Mouse (Mus musculus) C2C12 (cell line): ENCODE results near the gene Pcdh19. TPM values are rescaled to one million over a fixed set of nuclear protein-coding genes. Genes with fewer than 3 reads are reported as not detected.

Experiments
- H3K27me3 ChIP-seq: one replicate; pipeline ENCODE4 v1.6.1; 2011; ENCODE audit not compliant: control insufficient read depth, insufficient read depth, insufficient read length
- H3K36me3 ChIP-seq: one replicate; pipeline ENCODE4 v1.6.1; 2011; ENCODE audit not compliant: control insufficient read depth, insufficient read depth
- H3K4me3 ChIP-seq: one replicate; pipeline ENCODE4 v1.5.1; 2011; ENCODE audit warnings: mild to moderate bottlenecking, control low read depth; ENCODE audit not compliant: poor library complexity, insufficient read depth, severe bottlenecking
- H3K79me2 ChIP-seq: one replicate; pipeline ENCODE4 v1.6.1; 2011; ENCODE audit not compliant: control insufficient read depth, insufficient read depth
- H3K79me3 ChIP-seq: one replicate; pipeline ENCODE4 v1.6.1; 2011; ENCODE audit warnings: low read depth, control low read depth
- H3ac ChIP-seq: one replicate; pipeline ENCODE3; 2011; ENCODE audit warnings: low read depth; ENCODE audit not compliant: control insufficient read depth, insufficient read length
- CEBPB ChIP-seq: IDR thresholded peaks from one replicate; pipeline ENCODE4 v1.6.1; 2011; ENCODE audit warnings: low read depth, mild to moderate bottlenecking, control low read depth, moderate library complexity
- CTCF ChIP-seq: IDR thresholded peaks from one replicate; pipeline ENCODE4 v1.5.1; 2011; ENCODE audit not compliant: control insufficient read depth, insufficient read depth, insufficient read length
- FOSL1 ChIP-seq: IDR thresholded peaks from one replicate; pipeline ENCODE4 v1.8.0; 2011; ENCODE audit warnings: mild to moderate bottlenecking, low read length; ENCODE audit not compliant: poor library complexity, insufficient read depth, severe bottlenecking
- MAX ChIP-seq: IDR thresholded peaks from one replicate; pipeline ENCODE4 v1.6.1; 2011; ENCODE audit warnings: mild to moderate bottlenecking, control low read depth
- MYOD1 ChIP-seq: IDR thresholded peaks from one replicate; pipeline ENCODE4 v1.6.1; 2011; ENCODE audit warnings: low read depth; ENCODE audit not compliant: control insufficient read depth, insufficient read length
- MYOG ChIP-seq: IDR thresholded peaks from one replicate; pipeline ENCODE4 v1.6.1; 2011; ENCODE audit not compliant: control insufficient read depth, insufficient read length; ENCODE audit errors: extremely low read depth
- USF1 ChIP-seq: IDR thresholded peaks from one replicate; pipeline ENCODE4 v1.6.1; 2011; ENCODE audit warnings: low read depth, mild to moderate bottlenecking, control low read depth, moderate library complexity
- polyA plus RNA-seq: library from polyadenylated mRNA; unstranded; fragments of >200 nt; fragmentation: generic; extraction: Trizol; gene quantifications from one replicate; pipeline ENCODE4 v1.2.1, GENCODE M21; 2012; ENCODE audit warnings: missing spikeins

Pcdh19 gene
- polyA plus RNA-seq, 1 experiment, result 8.8 TPM

- peaks cover 9% of the 10 kb centered on the region for H3K36me3 ChIP-seq
- H3K79me3 ChIP-seq, result peaks cover 22% of the 10 kb centered on the region
- H3ac ChIP-seq, result peak overlapping the region; percentile 74
- no peak for TF ChIP-seq CEBPB
- no peak for TF ChIP-seq MAX
- no peak for TF ChIP-seq FOSL1
- TF ChIP-seq USF1, result no peak
- no peak for TF ChIP-seq CTCF
- no peak for TF ChIP-seq MYOD1
- TF ChIP-seq MYOG, result no peak
- peak overlapping the region; percentile 11 for H3K4me3 ChIP-seq
- H3K27me3 ChIP-seq, result no peaks in the 10 kb centered on the region
- H3K79me2 ChIP-seq, result peaks cover 40% of the 10 kb centered on the region
These were observed 926 bp upstream of the Pcdh19 start for GRCm38 (mm10) chrX:133689576-133690250.

- Histone ChIP-seq H3K4me3 (peak overlapping the region; percentile 44), H3K27me3 (no peaks in the 10 kb centered on the region), H3ac (peak overlapping the region; percentile 76), H3K36me3 (peaks cover 9% of the 10 kb centered on the region), H3K79me2 (peaks cover 56% of the 10 kb centered on the region), H3K79me3 (peaks cover 35% of the 10 kb centered on the region)
- no peak for TF ChIP-seq MYOD1
- no peak for TF ChIP-seq MYOG
- no peak for TF ChIP-seq CTCF
- no peak for TF ChIP-seq CEBPB
- TF ChIP-seq FOSL1, result no peak
- no peak for TF ChIP-seq MAX
- TF ChIP-seq USF1, result no peak
These were observed 631 bp downstream of the Pcdh19 start for GRCm38 (mm10) chrX:133688156-133688555.

GRCm38 (mm10) chrX:133687666-133688151 lies 1.1 kb downstream of the Pcdh19 start:
- H3ac ChIP-seq, result peak overlapping the region; percentile 80
- no peaks in the 10 kb centered on the region for H3K27me3 ChIP-seq
- H3K36me3 ChIP-seq, result peaks cover 9% of the 10 kb centered on the region
- peaks cover 40% of the 10 kb centered on the region for H3K79me3 ChIP-seq
- TF ChIP-seq MAX (no peak), CTCF (no peak), MYOD1 (no peak), CEBPB (no peak), USF1 (no peak)
- peak overlapping the region; percentile 44 for H3K4me3 ChIP-seq
- peaks cover 60% of the 10 kb centered on the region for H3K79me2 ChIP-seq

GRCm38 (mm10) chrX:133686533-133687311 lies 2.1 kb downstream of the Pcdh19 start:
- peak overlapping the region; percentile 80 for H3ac ChIP-seq
- H3K36me3 ChIP-seq, result peaks cover 12% of the 10 kb centered on the region
- H3K27me3 ChIP-seq, result no peaks in the 10 kb centered on the region
- H3K4me3 ChIP-seq, result peak overlapping the region; percentile 44
- peaks cover 70% of the 10 kb centered on the region for H3K79me2 ChIP-seq
- TF ChIP-seq CTCF (no peak), USF1 (no peak), MAX (no peak), FOSL1 (no peak), MYOG (no peak), MYOD1 (no peak), CEBPB (no peak)
- H3K79me3 ChIP-seq, result peaks cover 49% of the 10 kb centered on the region

GRCm38 (mm10) chrX:133685572-133685971 lies 3.2 kb downstream of the Pcdh19 start:
- no peak overlapping the region for H3ac ChIP-seq
- peaks cover 55% of the 10 kb centered on the region for H3K79me3 ChIP-seq
- H3K27me3 ChIP-seq, result no peaks in the 10 kb centered on the region
- H3K36me3 ChIP-seq, result peaks cover 12% of the 10 kb centered on the region
- no peak for TF ChIP-seq USF1
- TF ChIP-seq CTCF, result no peak
- no peak for TF ChIP-seq FOSL1
- no peak for TF ChIP-seq MYOD1
- no peak for TF ChIP-seq MAX
- TF ChIP-seq MYOG, result no peak
- no peak for TF ChIP-seq CEBPB
- H3K4me3 ChIP-seq, result peak overlapping the region; percentile 44
- H3K79me2 ChIP-seq, result peaks cover 81% of the 10 kb centered on the region
